ENCODE assay signal across 8 mouse cellular contexts in the genomic region with DNA sequence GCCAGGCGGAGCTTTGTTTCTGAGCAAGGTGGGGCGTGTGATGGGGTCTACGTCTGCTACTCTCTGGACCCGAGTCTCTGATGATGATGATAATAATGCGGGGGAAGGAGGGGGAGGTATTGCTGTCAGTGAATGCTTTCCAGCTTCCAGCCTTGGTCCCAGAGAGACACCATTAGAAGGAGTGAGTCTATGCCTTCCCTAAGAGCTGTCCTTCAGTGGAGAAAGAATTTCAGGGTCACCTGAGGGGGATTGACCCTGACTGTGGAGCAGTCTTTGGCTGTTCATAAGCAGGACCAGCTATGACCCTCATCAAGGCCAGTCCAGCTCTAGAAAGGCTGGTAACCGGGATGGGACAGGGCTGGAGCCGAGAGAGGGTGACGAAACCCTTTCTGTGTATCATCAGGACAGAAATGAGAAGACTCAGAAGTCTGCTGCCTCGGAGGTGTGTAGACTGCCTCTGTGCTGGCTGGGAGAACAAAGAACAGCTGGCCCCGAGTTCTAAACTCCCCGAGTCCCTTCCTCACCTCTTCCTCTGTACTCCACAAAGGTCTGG. TPM values are rescaled to one million over a fixed set of nuclear protein-coding genes. Genes with fewer than 3 reads are reported as not detected.
DNase-seq lines count a peak whose midpoint lies in the region; ATAC-seq and TF ChIP-seq lines count a peak whose summit lies in the region.

No protein-coding gene starts in this region.

- H3K79me2 ChIP-seq in CH12.LX (replicated peaks; ENCODE audit: control insufficient read depth, extremely low read depth, insufficient read depth, poor library complexity, severe bottlenecking): no peaks in the 10 kb centered on the region

- peaks cover 4 to 23% of the 10 kb centered on the region in 2 experiments; a peak in 3 of 4 replicates for H3K4me1 ChIP-seq in CH12.LX (ENCODE audit: control insufficient read depth in 1 of 2, insufficient read depth in 2 of 2)
- peaks cover 15% of the 10 kb centered on the region for H3K4me1 ChIP-seq in forebrain, embryonic 12.5 days
- H3K4me1 ChIP-seq in liver, embryonic 14.5 days (replicated peaks; ENCODE audit: control insufficient read depth in 2 of 2, insufficient read depth in 2 of 2, low read length in 1 of 2): peaks cover 0 to 10% of the 10 kb centered on the region in 2 experiments; a peak in 2 of 4 replicates

- no peaks in the 10 kb centered on the region for H3K27me3 ChIP-seq in CH12.LX (replicated peaks)
- peaks cover 41% of the 10 kb centered on the region for H3K27me3 ChIP-seq in forebrain, embryonic 12.5 days
- peaks cover 13% of the 10 kb centered on the region for H3K27me3 ChIP-seq in liver, embryonic 14.5 days (ENCODE audit: control insufficient read depth, insufficient read depth, low read length)

- in situ Hi-C loops in CH12.LX (cut with MboI; ENCODE audit: low pct_ligation_motif_present, low pct_unique_long_range_greater_than_20kb, low sequenced_read_pairs): loop anchor here (25.0 kb wide), 1 partner anchor 403 kb away; no protein-coding TSS in a partner anchor

- intact Hi-C loops in gastrocnemius, adult 2 months (cut with DNase I): no loop called here

- no peak for DNase-seq in gastrocnemius, adult 2 months
- DNase-seq in gastrocnemius, postnatal 4 days (ENCODE audit: low spot score in 2 of 2): no peak
- no peak for DNase-seq in CH12.LX (ENCODE audit: extremely low read depth)
- DNase-seq in liver, embryonic 14.5 days (ENCODE audit: low read depth in 3 of 3, low spot score in 3 of 3): no peak
- no peak for DNase-seq in thymus, postnatal 14 days
- DNase-seq in thymus, postnatal 36 days: no peak
- DNase-seq in thymus, postnatal 10 days (ENCODE audit: low spot score in 2 of 2): no peak

- peak overlapping the region; percentile 18; the same call in 1 of the 2 replicates for H3K4me2 ChIP-seq in CH12.LX (ENCODE audit: insufficient read depth, low read depth, poor library complexity, severe bottlenecking)
- H3K4me2 ChIP-seq in forebrain, embryonic 12.5 days: peak overlapping the region; percentile 94
- H3K4me2 ChIP-seq in liver, embryonic 14.5 days (ENCODE audit: low read depth): peak overlapping the region; percentile 54

- TF ChIP-seq POLR2A in CH12.LX (IDR thresholded peaks at IDR 0.05; ENCODE audit: low read depth, low read length): no peak

- peak overlapping the region; percentile 87 for H3K4me3 ChIP-seq in gastrocnemius, adult 2 months
- peak overlapping the region in 1 of 3 experiments; percentile 41 for H3K4me3 ChIP-seq in CH12.LX (replicated peaks in 1 of 3; ENCODE audit: low read depth in 2 of 3, low read length in 2 of 3, poor library complexity in 1 of 3)
- H3K4me3 ChIP-seq in forebrain, embryonic 12.5 days (replicated peaks): peak overlapping the region; percentile 57
- peak overlapping the region; percentile 55 to 60 for H3K4me3 ChIP-seq in liver, embryonic 14.5 days (ENCODE audit: insufficient read depth in 1 of 2, low read depth in 2 of 2, low read length in 2 of 2)

- H3K27ac ChIP-seq in gastrocnemius, adult 2 months: peak overlapping the region; percentile 93
- H3K27ac ChIP-seq in CH12.LX (ENCODE audit: insufficient read depth, low read depth): no peak overlapping the region
- H3K27ac ChIP-seq in forebrain, embryonic 12.5 days: no peak overlapping the region
- H3K27ac ChIP-seq in liver, embryonic 14.5 days: no peak overlapping the region

- 50% methylated on average over 11 of the region's 11 CpGs for WGBS in forebrain, embryonic 12.5 days
- 31% methylated on average over 11 of the region's 11 CpGs for WGBS in liver, embryonic 14.5 days (ENCODE audit: insufficient replicate concordance)

- no peak for TF ChIP-seq CTCF in gastrocnemius, adult 2 months (IDR thresholded peaks at IDR 0.05)
- no peak for TF ChIP-seq CTCF in CH12.LX (conservative IDR thresholded peaks at IDR 0.05 in 1 of 2, IDR thresholded peaks at IDR 0.05 in 1 of 2; ENCODE audit: low read depth in 2 of 2, low read length in 2 of 2)
- no peak for TF ChIP-seq CTCF in liver, embryonic 14.5 days (IDR thresholded peaks at IDR 0.05; ENCODE audit: low read depth)

- no peaks in the 10 kb centered on the region for H3K9me3 ChIP-seq in CH12.LX (replicated peaks; ENCODE audit: low read length)
- H3K9me3 ChIP-seq in forebrain, embryonic 12.5 days: no peaks in the 10 kb centered on the region
- H3K9me3 ChIP-seq in liver, embryonic 14.5 days (ENCODE audit: control insufficient read depth, low read length): no peaks in the 10 kb centered on the region

- no peak overlapping the region for H3K9ac ChIP-seq in CH12.LX (ENCODE audit: insufficient read depth, low read depth)
- H3K9ac ChIP-seq in forebrain, embryonic 12.5 days: peak overlapping the region; percentile 65
- H3K9ac ChIP-seq in liver, embryonic 14.5 days (replicated peaks): no peak overlapping the region

- no peak for TF ChIP-seq EP300 in CH12.LX (IDR thresholded peaks at IDR 0.05; ENCODE audit: low read length)
- TF ChIP-seq EP300 in liver, embryonic 14.5 days (IDR thresholded peaks at IDR 0.05; ENCODE audit: low read depth): no peak

- dilution Hi-C loops in CH12.LX (cut with MboI; ENCODE audit: extremely low pct_ligation_motif_present, extremely low pct_unique_long_range_greater_than_20kb, low sequenced_read_pairs): no loop called here

- no peaks in the 10 kb centered on the region for H3K36me3 ChIP-seq in CH12.LX (replicated peaks in 1 of 2; ENCODE audit: control insufficient read depth in 1 of 2, insufficient read depth in 1 of 2, low read length in 1 of 2)
- no peaks in the 10 kb centered on the region for H3K36me3 ChIP-seq in forebrain, embryonic 12.5 days (replicated peaks)
- no peaks in the 10 kb centered on the region for H3K36me3 ChIP-seq in liver, embryonic 14.5 days (replicated peaks; ENCODE audit: control insufficient read depth, insufficient read depth, low read depth)

- peak; percentile 23; the same call in 1 of the 2 replicates for ATAC-seq in forebrain, embryonic 12.5 days (ENCODE audit: low FRiP score)
- ATAC-seq in liver, embryonic 14.5 days (ENCODE audit: insufficient read depth): no peak

- no peak for TF ChIP-seq RAD21 in CH12.LX (IDR thresholded peaks at IDR 0.05; ENCODE audit: low read depth, low read length)

TF ChIP-seq in CH12.LX, 34 proteins besides CTCF, POLR2A, EP300 and RAD21:
- TF ChIP-seq BHLHE40 (IDR thresholded peaks at IDR 0.05; ENCODE audit: low read depth, low read length) (no peak), MYC (IDR thresholded peaks at IDR 0.05; ENCODE audit: low read depth, low read length) (no peak), UBTF (IDR thresholded peaks at IDR 0.05; ENCODE audit: low read depth, low read length) (no peak), NELFE (IDR thresholded peaks at IDR 0.05; ENCODE audit: low read depth, low read length) (no peak), TCF12 (IDR thresholded peaks at IDR 0.05; ENCODE audit: low read depth, low read length) (no peak), ELF1 (IDR thresholded peaks at IDR 0.05; ENCODE audit: low read depth, low read length) (no peak), SIN3A (IDR thresholded peaks at IDR 0.05; ENCODE audit: low read length) (no peak), CHD1 (IDR thresholded peaks at IDR 0.05; ENCODE audit: low read depth, low read length) (no peak), NRF1 (IDR thresholded peaks at IDR 0.05; ENCODE audit: low read depth, low read length) (no peak), ZMIZ1 (IDR thresholded peaks at IDR 0.05; ENCODE audit: low read depth, low read length) (no peak), POLR2AphosphoS2 (IDR thresholded peaks at IDR 0.05; ENCODE audit: low read depth, low read length) (no peak), MXI1 (IDR thresholded peaks at IDR 0.05; ENCODE audit: low read depth, low read length) (no peak), MAX (IDR thresholded peaks at IDR 0.05; ENCODE audit: low read length) (no peak), ZC3H11A (IDR thresholded peaks at IDR 0.05; ENCODE audit: low read depth, low read length) (no peak), USF2 (conservative IDR thresholded peaks at IDR 0.05; ENCODE audit: low read depth, low read length) (no peak), PAX5 (IDR thresholded peaks at IDR 0.05; ENCODE audit: low read length) (no peak), RCOR1 (conservative IDR thresholded peaks at IDR 0.05; ENCODE audit: low read depth, low read length) (no peak), MAZ (IDR thresholded peaks at IDR 0.05; ENCODE audit: low read depth, low read length) (no peak)

RNA-seq across cellular contexts. Expression of a gene that starts 0.4 kb away (rescaled TPM):
- total RNA-seq in gastrocnemius, adult 2 months (2021): 10 to 100 TPM; 38.5 to 56.1 TPM
- 10 to 100 TPM; 56.8 to 65.5 TPM for total RNA-seq in gastrocnemius, postnatal 4 days (2021)
- total RNA-seq in CH12.LX (2012; rRNA removed) (0.59 and 0.85 TPM in 2 replicates), CH12.LX (2014; rRNA removed) (1.2 and 2.0 TPM in 2 replicates)
- 2.0 and 2.4 TPM in 2 replicates for polyA plus RNA-seq in CH12.LX (2012; ENCODE audit: insufficient read length, low read depth)
- 16.5 and 17.7 TPM in 2 replicates for polyA plus RNA-seq in forebrain, embryonic 12.5 days (2016; fragmentation: Nextera tagmentation; extraction: Ambion mirVana)
- 2.8 and 3.0 TPM in 2 replicates for polyA plus RNA-seq in liver, embryonic 14.5 days (2012; rRNA removed)
- 4.7 and 6.3 TPM in 2 replicates for polyA plus RNA-seq in liver, embryonic 14.5 days (2014; fragmentation: Nextera tagmentation; extraction: Ambion mirVana)

RNA-seq across cellular contexts. Expression of a gene that starts 45.4 kb away (rescaled TPM):
- total RNA-seq in gastrocnemius, adult 2 months (2021): 10 to 100 TPM; 12.0 to 17.4 TPM
- total RNA-seq in gastrocnemius, postnatal 4 days (2021): 10 to 100 TPM; 15.7 to 17.2 TPM
- total RNA-seq in CH12.LX (2012; rRNA removed) (4.1 and 4.4 TPM in 2 replicates), CH12.LX (2014; rRNA removed) (4.8 and 4.9 TPM in 2 replicates)
- 6.5 and 7.7 TPM in 2 replicates for polyA plus RNA-seq in CH12.LX (2012; ENCODE audit: insufficient read length, low read depth)
- polyA plus RNA-seq in forebrain, embryonic 12.5 days (2016; fragmentation: Nextera tagmentation; extraction: Ambion mirVana): 15.7 and 16.7 TPM in 2 replicates
- 4.8 and 5.1 TPM in 2 replicates for polyA plus RNA-seq in liver, embryonic 14.5 days (2012; rRNA removed)
- 5.4 and 6.4 TPM in 2 replicates for polyA plus RNA-seq in liver, embryonic 14.5 days (2014; fragmentation: Nextera tagmentation; extraction: Ambion mirVana)

Comparison
In these comparisons a context has a peak if more than half of its experiments do, and no peak if none do; other contexts are left out.
1. H3K4me2 ChIP-seq: peak in every context shown above with its lines; median percentile 94 in forebrain, embryonic 12.5 days; 54 in liver, embryonic 14.5 days; 18 in CH12.LX.
2. RNA of a gene that starts 0.4 kb away (total RNA-seq): 56.8 to 65.5 TPM in gastrocnemius, postnatal 4 days and 38.5 to 56.1 TPM in gastrocnemius, adult 2 months; 0.59 to 2.0 TPM in CH12.LX; every median in the first group is over 10 times any median in the second.